Mouse (Mus musculus) cerebellum, adult 2 months (tissue): ENCODE measurements around the gene Brd4.

Source experiments
- CTCF ChIP-seq: fragments of 200-500 bp; IDR thresholded peaks from 2 replicates; pipeline ENCODE4 v1.5.1; 2011; ENCODE audit warnings: low read depth, mild to moderate bottlenecking, control low read depth, low read length, moderate library complexity, borderline replicate concordance; ENCODE audit not compliant: insufficient read depth
- POLR2A ChIP-seq: fragments of 200-500 bp; IDR thresholded peaks from 2 replicates; pipeline ENCODE4 v1.6.1; 2011; ENCODE audit warnings: low read length, control low read depth, borderline replicate concordance; ENCODE audit not compliant: insufficient read depth

DNA sequence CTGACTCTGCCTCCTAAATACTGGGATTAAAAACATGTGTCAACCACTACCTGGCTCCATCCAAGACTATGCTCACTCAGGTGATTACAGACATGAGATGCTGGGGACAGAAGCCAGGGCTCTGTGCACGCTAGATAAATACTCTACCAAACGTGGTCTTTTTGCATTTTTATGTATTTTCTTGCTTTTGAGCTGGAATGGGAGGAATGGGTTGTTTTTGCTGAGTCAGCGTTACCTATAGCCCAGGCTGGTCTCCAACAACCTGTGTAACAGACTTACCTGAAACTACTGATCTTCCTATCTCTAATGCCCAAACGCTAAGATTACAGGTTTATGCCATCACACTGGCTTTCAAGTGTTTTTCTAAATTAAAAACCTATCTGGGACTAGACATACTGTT is 10.6 kb upstream of the Brd4 start:
- no peak for TF ChIP-seq CTCF
- TF ChIP-seq POLR2A, result no peak
